Mouse (Mus musculus) ES-E14 (cell line): ENCODE measurements at regions not wholly inside any gene's neighbourhood (a gene's known extent, or its start where the extent isn't known, plus 50 kb on each side); places are given as distances from the start of the nearest gene placed in this dataset.
"Not testable (repeated sequence)": the region's sequence is repeated elsewhere in the genome, so short reads cannot be mapped to it uniquely, and the experiment has no call there.

ENCODE experiments used
- CHD2 ChIP-seq: IDR thresholded peaks from 2 replicates; pipeline ENCODE4 v1.6.1; 2014; ENCODE audit warnings: mild to moderate bottlenecking, low read depth, low read length, inconsistent platforms
- HCFC1 ChIP-seq: IDR thresholded peaks from 2 replicates; pipeline ENCODE4 v1.6.1; 2012; ENCODE audit warnings: low read length, inconsistent platforms, borderline replicate concordance; ENCODE audit not compliant: insufficient read depth
- MAFK ChIP-seq: IDR thresholded peaks from 2 replicates; pipeline ENCODE4 v1.6.1; 2014; ENCODE audit warnings: mild to moderate bottlenecking, low read depth, low read length, inconsistent platforms; ENCODE audit not compliant: insufficient read depth
- ZC3H11A ChIP-seq: IDR thresholded peaks from 2 replicates; pipeline ENCODE4 v1.6.1; 2012; ENCODE audit warnings: low read depth, mild to moderate bottlenecking, inconsistent platforms, low read length, borderline replicate concordance
- ZNF384 ChIP-seq: IDR thresholded peaks from 2 replicates; pipeline ENCODE4 v1.6.1; 2012; ENCODE audit warnings: low read depth, low read length, inconsistent platforms

GRCm38 (mm10) chr14:100947625-100948024 is 252.5 kb downstream of the Prr30 start:
- not testable (repeated sequence) for TF ChIP-seq ZNF384, MAFK, ZC3H11A, CHD2, HCFC1
